Mouse (Mus musculus) hindbrain, embryonic 11.5 days (tissue): ENCODE measurements at regions not wholly inside any gene's neighbourhood (a gene's known extent, or its start where the extent isn't known, plus 50 kb on each side); places are given as distances from the start of the nearest gene placed in this dataset.
"Not testable (repeated sequence)": the region's sequence is repeated elsewhere in the genome, so short reads cannot be mapped to it uniquely, and the experiment has no call there.

Source experiments
- ATAC-seq: fragments of 200-750 bp; cut with Nextera tagmentation; 2 replicates; pipeline ENCODE4 v1.8.0; 2017; ENCODE audit warnings: mild to moderate bottlenecking, moderate TSS enrichment, moderate library complexity; ENCODE audit not compliant: low FRiP score
- DNase-seq: peaks from one replicate; pipeline ENCODE4 v3.0.0-alpha.2; 2015; ENCODE audit warnings: low spot score
- H3K27ac ChIP-seq: fragments of 300-500 bp; sonication (generic); 2 replicates; pipeline ENCODE4 v1.5.1; 2014; ENCODE audit warnings: mild to moderate bottlenecking, low read depth, low read length
- H3K27me3 ChIP-seq: fragments of 300-500 bp; sonication (generic); 2 replicates; pipeline ENCODE4 v1.6.1; 2014; ENCODE audit warnings: mild to moderate bottlenecking, low read length, moderate library complexity, mixed read lengths; ENCODE audit not compliant: control insufficient read depth, insufficient read depth
- H3K36me3 ChIP-seq: fragments of 300-500 bp; sonication (generic); 2 replicates; pipeline ENCODE4 v1.6.1; 2014; ENCODE audit warnings: mild to moderate bottlenecking, low read length, moderate library complexity, mixed read lengths; ENCODE audit not compliant: control insufficient read depth, insufficient read depth
- H3K4me1 ChIP-seq: fragments of 300-500 bp; sonication (generic); replicated peaks from 2 replicates; pipeline ENCODE4 v1.6.1; 2014; ENCODE audit warnings: low read length, mixed read lengths; ENCODE audit not compliant: control insufficient read depth, insufficient read depth
- H3K4me2 ChIP-seq: fragments of 300-500 bp; sonication (generic); replicated peaks from 2 replicates; pipeline ENCODE4 v1.6.1; 2014; ENCODE audit warnings: mild to moderate bottlenecking, low read depth, low read length
- H3K4me3 ChIP-seq: fragments of 300-500 bp; sonication (generic); 2 replicates; pipeline ENCODE4 v1.5.1; 2014; ENCODE audit warnings: low read depth, low read length
- H3K9ac ChIP-seq: fragments of 300-500 bp; sonication (generic); 2 replicates; pipeline ENCODE4 v1.6.1; 2014; ENCODE audit warnings: low read depth, low read length
- H3K9me3 ChIP-seq: fragments of 300-500 bp; sonication (generic); 2 replicates; pipeline ENCODE4 v1.6.1; 2016; ENCODE audit warnings: low read length; ENCODE audit not compliant: control insufficient read depth
- WGBS: fragments of 180-500 bp; shearing (Covaris S2); extraction: QIAGEN DNeasy Blood & Tissue Kit; methylation state at CpG from one replicate; pipeline ENCODE4 v1.1.7; 2014; 5-methylcytosine and 5-hydroxymethylcytosine counted together

GRCm38 (mm10) chr4:69677315-69677714 is 723.1 kb upstream of the Brinp1 start:
- no peaks in the 10 kb centered on the region for H3K4me1 ChIP-seq
- no peaks in the 10 kb centered on the region for H3K27me3 ChIP-seq
- no peaks in the 10 kb centered on the region for H3K9me3 ChIP-seq
- no peak overlapping the region for H3K9ac ChIP-seq
- WGBS, result 82% methylated on average over 2 of the region's 2 CpGs
- no peak for DNase-seq
- H3K4me2 ChIP-seq, result no peak overlapping the region
- no peak for ATAC-seq
- H3K4me3 ChIP-seq, result no peak overlapping the region
- H3K27ac ChIP-seq, result no peak overlapping the region
- no peaks in the 10 kb centered on the region for H3K36me3 ChIP-seq

GRCm38 (mm10) chr4:69673456-69673855 is 719.3 kb upstream of the Brinp1 start:
- Histone ChIP-seq H3K9me3 (no peaks in the 10 kb centered on the region), H3K27me3 (no peaks in the 10 kb centered on the region), H3K4me3 (no peak overlapping the region), H3K9ac (no peak overlapping the region), H3K36me3 (no peaks in the 10 kb centered on the region), H3K27ac (no peak overlapping the region), H3K4me2 (no peak overlapping the region), H3K4me1 (no peaks in the 10 kb centered on the region)
- DNase-seq (no peak), ATAC-seq (no peak)

GRCm38 (mm10) chr4:69628908-69629307 is 674.7 kb upstream of the Brinp1 start:
- WGBS, result 42% methylated on average over 2 of the region's 2 CpGs
- H3K27me3 ChIP-seq, result no peaks in the 10 kb centered on the region
- no peaks in the 10 kb centered on the region for H3K36me3 ChIP-seq
- H3K4me3 ChIP-seq, result no peak overlapping the region
- no peak overlapping the region for H3K27ac ChIP-seq
- no peak overlapping the region for H3K4me2 ChIP-seq
- DNase-seq, result no peak
- peak; percentile 68 for ATAC-seq
- no peak overlapping the region for H3K9ac ChIP-seq
- no peaks in the 10 kb centered on the region for H3K4me1 ChIP-seq
- no peaks in the 10 kb centered on the region for H3K9me3 ChIP-seq

- not testable (repeated sequence) for H3K4me2 ChIP-seq, H3K27ac ChIP-seq
Measured at GRCm38 (mm10) chr4:69626426-69626825, 672.2 kb upstream of the Brinp1 start.

GRCm38 (mm10) chr4:69625831-69626230 is 671.6 kb upstream of the Brinp1 start:
- H3K9ac ChIP-seq, result no peak overlapping the region
- H3K4me1 ChIP-seq, result no peaks in the 10 kb centered on the region
- no peaks in the 10 kb centered on the region for H3K36me3 ChIP-seq
- WGBS, result 62% methylated on average over 2 of the region's 2 CpGs
- no peak for DNase-seq
- no peak overlapping the region for H3K27ac ChIP-seq
- no peak for ATAC-seq
- no peak overlapping the region for H3K4me2 ChIP-seq
- no peak overlapping the region for H3K4me3 ChIP-seq
- no peaks in the 10 kb centered on the region for H3K27me3 ChIP-seq
- H3K9me3 ChIP-seq, result no peaks in the 10 kb centered on the region

More at GRCm38 (mm10) chr4:69626426-69626825, 672.2 kb upstream of the Brinp1 start:
- not testable (repeated sequence) for H3K4me3 ChIP-seq, H3K36me3 ChIP-seq, H3K4me1 ChIP-seq, H3K9ac ChIP-seq, ATAC-seq, DNase-seq, H3K9me3 ChIP-seq, H3K27me3 ChIP-seq
- WGBS, result 80% methylated on average over 2 of the region's 2 CpGs

DNA sequence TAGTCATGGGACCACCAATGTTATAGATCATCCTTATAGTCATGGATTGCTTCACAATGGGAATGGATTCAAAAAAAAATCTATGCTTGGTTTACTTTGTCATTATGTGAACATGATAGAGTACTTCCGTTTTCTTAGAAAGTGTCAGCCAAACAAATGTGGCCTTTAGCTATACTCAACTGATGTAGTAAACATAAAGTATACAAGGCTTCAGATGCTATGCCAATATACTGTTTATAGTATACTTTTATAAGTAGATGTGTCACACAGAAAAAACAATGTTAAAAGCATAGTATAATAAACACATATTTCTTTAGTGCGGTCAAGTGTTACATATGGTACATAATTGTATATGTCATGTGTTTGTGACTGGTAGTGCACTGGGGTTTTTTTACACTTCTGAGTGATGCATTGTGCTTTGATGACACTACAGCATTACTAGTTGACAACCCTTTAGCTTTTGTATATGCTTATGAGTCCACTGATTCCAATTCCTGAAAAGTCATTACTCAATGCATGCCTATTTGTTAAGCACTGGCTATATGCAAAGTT is 666.9 kb upstream of the Brinp1 start:
- H3K4me1 ChIP-seq, result no peaks in the 10 kb centered on the region
- no peak for DNase-seq
- WGBS, result 95% methylated on average over 2 of the region's 2 CpGs
- no peak overlapping the region for H3K9ac ChIP-seq
- no peak overlapping the region for H3K27ac ChIP-seq
- H3K27me3 ChIP-seq, result no peaks in the 10 kb centered on the region
- H3K9me3 ChIP-seq, result no peaks in the 10 kb centered on the region
- H3K36me3 ChIP-seq, result no peaks in the 10 kb centered on the region
- no peak overlapping the region for H3K4me2 ChIP-seq
- no peak; the same call in 1 of the 2 replicates for ATAC-seq
- no peak overlapping the region for H3K4me3 ChIP-seq

- WGBS, result 88% methylated on average over 5 of the region's 5 CpGs
- Histone ChIP-seq H3K9me3 (no peaks in the 10 kb centered on the region), H3K4me2 (no peak overlapping the region), H3K27me3 (no peaks in the 10 kb centered on the region), H3K4me1 (no peaks in the 10 kb centered on the region), H3K4me3 (no peak overlapping the region), H3K9ac (no peak overlapping the region), H3K36me3 (no peaks in the 10 kb centered on the region), H3K27ac (no peak overlapping the region)
- no peak for DNase-seq
- ATAC-seq, result no peak; the same call in 1 of the 2 replicates
Measured at GRCm38 (mm10) chr4:69618161-69618730, 664.0 kb upstream of the Brinp1 start.

GRCm38 (mm10) chr4:69614901-69615300 is 660.7 kb upstream of the Brinp1 start:
- H3K4me2 ChIP-seq, result no peak overlapping the region
- H3K9me3 ChIP-seq, result no peaks in the 10 kb centered on the region
- H3K27me3 ChIP-seq, result no peaks in the 10 kb centered on the region
- H3K27ac ChIP-seq, result no peak overlapping the region
- no peak overlapping the region for H3K4me3 ChIP-seq
- 84% methylated on average over 1 of the region's 1 CpGs for WGBS
- H3K9ac ChIP-seq, result no peak overlapping the region
- no peaks in the 10 kb centered on the region for H3K4me1 ChIP-seq
- no peaks in the 10 kb centered on the region for H3K36me3 ChIP-seq
- DNase-seq (no peak), ATAC-seq (no peak)

GRCm38 (mm10) chr4:69611681-69612300 is 657.6 kb upstream of the Brinp1 start:
- no peak overlapping the region for H3K4me3 ChIP-seq
- ATAC-seq, result no peak
- no peaks in the 10 kb centered on the region for H3K36me3 ChIP-seq
- 83% methylated on average over 5 of the region's 5 CpGs for WGBS
- H3K4me1 ChIP-seq, result no peaks in the 10 kb centered on the region
- H3K9me3 ChIP-seq, result no peaks in the 10 kb centered on the region
- H3K4me2 ChIP-seq, result no peak overlapping the region
- no peak overlapping the region for H3K9ac ChIP-seq
- no peak for DNase-seq
- no peak overlapping the region for H3K27ac ChIP-seq
- no peaks in the 10 kb centered on the region for H3K27me3 ChIP-seq
